Mouse (Mus musculus) G1E (cell line): ENCODE measurements at regions not wholly inside any gene's neighbourhood (a gene's known extent, or its start where the extent isn't known, plus 50 kb on each side); places are given as distances from the start of the nearest gene placed in this dataset.

ENCODE experiments used
- CTCF ChIP-seq: IDR thresholded peaks from 2 replicates; pipeline ENCODE4 v1.5.1; 2012; ENCODE audit warnings: low read depth, low read length, inconsistent platforms, mixed read lengths
- GATA1 ChIP-seq: IDR thresholded peaks from 2 replicates; pipeline ENCODE4 v1.6.1; 2012; ENCODE audit warnings: borderline replicate concordance, low read length, inconsistent platforms, mixed read lengths

GRCm38 (mm10) chr7:82923220-82924071 is 56.3 kb downstream of the Mex3b start:
- TF ChIP-seq GATA1 (no peak), CTCF (no peak)
